Mouse (Mus musculus) naive thymus-derived CD4-positive, alpha-beta T cell, adult 5 months (primary cell): ENCODE measurements around the gene Gm21783. TPM values are rescaled to one million over a fixed set of nuclear protein-coding genes. Genes with fewer than 3 reads are reported as not detected.

Experiments used
- polyA plus RNA-seq: library from polyadenylated mRNA; unstranded; fragments of 100-300 nt; shearing (Covaris generic); gene quantifications from one replicate; pipeline ENCODE4 v1.2.1, GENCODE M21; 2017

Gene Gm21783
- not detected for polyA plus RNA-seq

GRCm38 (mm10) chrY:44981163-44981562 is at the start of gene Gm21783:
Gene Gm21783 (minus strand): TSS chrY:44981263.

